Mouse (Mus musculus) R1 (cell line): Measurements from ENCODE around the gene Gdf3.
"Not testable (repeated sequence)": the region's sequence is repeated elsewhere in the genome, so short reads cannot be mapped to it uniquely, and the experiment has no call there.

Source experiments
- DNase-seq: peaks from one replicate; pipeline ENCODE4 v3.0.0-alpha.2; 2018; ENCODE audit warnings: low read depth, low spot score

The Gdf3 gene

GRCm38 (mm10) chr6:122609771-122610170 is at the start of gene Gdf3:
TSS of gene Gdf3 (minus strand) at chr6:122610087.
- DNase-seq = peak; percentile 80

- DNase-seq = peak; percentile 67
Measured at GRCm38 (mm10) chr6:122659567-122659966, 49.7 kb upstream of the Gdf3 start.

GRCm38 (mm10) chr6:122657630-122658029 is 47.7 kb upstream of the Gdf3 start:
- DNase-seq = no peak

- DNase-seq = no peak
Measured at GRCm38 (mm10) chr6:122654301-122654700, 44.4 kb upstream of the Gdf3 start.

GRCm38 (mm10) chr6:122650398-122650980 is 40.6 kb upstream of the Gdf3 start:
- no peak for DNase-seq

GRCm38 (mm10) chr6:122649903-122650302 is 40.0 kb upstream of the Gdf3 start:
- DNase-seq = peak; percentile 55

GRCm38 (mm10) chr6:122644196-122644595 is 34.3 kb upstream of the Gdf3 start:
- DNase-seq = peak; percentile 59

- DNase-seq = not testable (repeated sequence)
Measured at GRCm38 (mm10) chr6:122637566-122637965, 27.7 kb upstream of the Gdf3 start.

- DNase-seq = peak; percentile 49
Measured at GRCm38 (mm10) chr6:122636666-122637065, 26.8 kb upstream of the Gdf3 start.

GRCm38 (mm10) chr6:122635315-122635714 is 25.4 kb upstream of the Gdf3 start:
- DNase-seq = no peak

GRCm38 (mm10) chr6:122633411-122633810 is 23.5 kb upstream of the Gdf3 start:
- DNase-seq = peak; percentile 88

GRCm38 (mm10) chr6:122627469-122628108 is 17.7 kb upstream of the Gdf3 start:
- peak; percentile 47 for DNase-seq

- DNase-seq = no peak
Measured at GRCm38 (mm10) chr6:122626110-122626509, 16.2 kb upstream of the Gdf3 start, which contains the start of gene Dppa3. TSS of gene Dppa3 (plus strand) at chr6:122626410.

GRCm38 (mm10) chr6:122625156-122625555 is 15.3 kb upstream of the Gdf3 start:
- peak; percentile 39 for DNase-seq

- peak; percentile 95 for DNase-seq
Measured at GRCm38 (mm10) chr6:122624480-122624879, 14.6 kb upstream of the Gdf3 start.

GRCm38 (mm10) chr6:122621066-122621465 is 11.2 kb upstream of the Gdf3 start:
- DNase-seq = no peak

- DNase-seq = peak; percentile 10
Measured at GRCm38 (mm10) chr6:122616022-122616421, 6.1 kb upstream of the Gdf3 start.

- DNase-seq = peak; percentile 82
Measured at GRCm38 (mm10) chr6:122614047-122614446, 4.2 kb upstream of the Gdf3 start.

- no peak for DNase-seq
Measured at GRCm38 (mm10) chr6:122612426-122612825, 2.5 kb upstream of the Gdf3 start.

GRCm38 (mm10) chr6:122609377-122609728 is 534 bp downstream of the Gdf3 start:
- no peak for DNase-seq

GRCm38 (mm10) chr6:122608434-122609376 is 1.2 kb downstream of the Gdf3 start:
- peak; percentile 96 for DNase-seq

GRCm38 (mm10) chr6:122607700-122608099 is 2.2 kb downstream of the Gdf3 start:
- peak; percentile 96 for DNase-seq
